In the genomic region with DNA sequence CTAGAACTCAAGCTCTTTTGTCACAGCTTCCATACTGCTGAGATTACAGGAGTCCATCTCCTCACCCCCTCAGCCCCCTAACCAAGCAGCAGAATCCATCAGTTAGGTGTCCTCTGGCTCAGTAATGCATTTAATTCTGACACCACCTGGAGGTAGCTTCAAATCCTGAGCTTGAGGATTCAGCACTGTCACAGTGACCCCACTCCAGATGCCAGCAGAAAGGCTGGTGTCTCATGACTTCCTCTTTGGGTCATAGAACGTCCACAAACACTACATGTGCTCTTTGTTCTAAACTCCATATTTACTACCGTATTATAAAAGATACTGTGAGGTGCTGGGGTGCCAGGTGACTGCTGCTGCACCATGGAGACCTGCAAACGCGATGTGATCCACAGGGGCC, we compare ENCODE assay signal across 22 mouse cellular contexts. TPM values are rescaled to one million over a fixed set of nuclear protein-coding genes. Genes with fewer than 3 reads are reported as not detected.
DNase-seq lines count a peak whose midpoint lies in the region; ATAC-seq and TF ChIP-seq lines count a peak whose summit lies in the region.
"Had no signal": no experiment of that assay in that cellular context is flagged by ENCODE, and none has a peak within 500 bp of the region (broad histone marks: within the 10 kb centered on the region; RNA-seq: fewer than 3 reads in every experiment).

No protein-coding gene starts in this region.

- no peak for TF ChIP-seq POLR2A in small intestine, adult 2 months (IDR thresholded peaks at IDR 0.05; ENCODE audit: low read depth, low read length)

- H3K4me2 ChIP-seq in liver, embryonic 16.5 days (ENCODE audit: low read depth, low read length) = no peak overlapping the region
- H3K4me2 ChIP-seq: embryonic facial prominence, embryonic 12.5 days; hindbrain, embryonic 12.5 days; midbrain, embryonic 11.5 days; neural tube, embryonic 13.5 days; stomach, embryonic 15.5 days had no signal

- no peak overlapping the region for H3K9ac ChIP-seq in liver, embryonic 16.5 days (ENCODE audit: low read depth, low read length)
- H3K9ac ChIP-seq: embryonic facial prominence, embryonic 12.5 days; hindbrain, embryonic 12.5 days; neural tube, embryonic 13.5 days; stomach, embryonic 15.5 days had no signal

- H3K36me3 ChIP-seq in heart, embryonic 10.5 days = no peaks in the 10 kb centered on the region
- H3K36me3 ChIP-seq in liver, embryonic 16.5 days (ENCODE audit: control insufficient read depth, insufficient read depth) = no peaks in the 10 kb centered on the region
- no peaks in the 10 kb centered on the region for H3K36me3 ChIP-seq in small intestine, adult 2 months (ENCODE audit: control insufficient read depth, insufficient read depth, low read length)
- H3K36me3 ChIP-seq: hindbrain, embryonic 12.5 days; neural tube, embryonic 13.5 days; stomach, embryonic 15.5 days had no signal

- ATAC-seq in hematopoietic stem cell, adult 5-6 weeks (replicated peaks in 1 of 2; ENCODE audit: insufficient read depth in 1 of 2, low FRiP score in 2 of 2, low TSS enrichment in 1 of 2, low read depth in 1 of 2, poor library complexity in 2 of 2, severe bottlenecking in 2 of 2) = peak; percentile 32 to 40; a peak in 2 of 4 replicates
- ATAC-seq in liver, embryonic 16.5 days (ENCODE audit: low read depth) = no peak
- no peak for ATAC-seq in erythroblast, adult 5-6 weeks (replicated peaks; ENCODE audit: low FRiP score, poor library complexity, severe bottlenecking)
- ATAC-seq: forebrain, embryonic 14.5 days had no signal

- no peaks in the 10 kb centered on the region for H3K27me3 ChIP-seq in heart, embryonic 10.5 days (ENCODE audit: insufficient read depth, poor library complexity, severe bottlenecking)
- H3K27me3 ChIP-seq in liver, embryonic 16.5 days (ENCODE audit: control insufficient read depth, insufficient read depth, low read depth, low read length) = no peaks in the 10 kb centered on the region
- H3K27me3 ChIP-seq in small intestine, adult 2 months (ENCODE audit: control insufficient read depth, insufficient read depth, low read length) = no peaks in the 10 kb centered on the region
- H3K27me3 ChIP-seq: embryonic facial prominence, embryonic 12.5 days; hindbrain, embryonic 12.5 days; neural tube, embryonic 13.5 days; stomach, embryonic 15.5 days had no signal

- DNase-seq in heart, embryonic 10.5 days (ENCODE audit: low spot score) = no peak
- DNase-seq in heart, postnatal 25 days (ENCODE audit: low spot score) = no peak
- no peak for DNase-seq in right cerebral cortex, postnatal 36 days (ENCODE audit: low spot score in 2 of 2)
- DNase-seq: adrenal gland, postnatal 36 days; cerebellum, adult 2 months; gastrocnemius, postnatal 10 days; kidney, adult 9 months; kidney, postnatal 25 days; layer of hippocampus, adult 9-11 months; lung, adult 18-20 months; lung, postnatal 14 days; thymus, adult 2 months had no signal

- 77% methylated on average over 4 of the region's 4 CpGs for WGBS in heart, embryonic 10.5 days
- 60% methylated on average over 4 of the region's 4 CpGs for WGBS in liver, embryonic 16.5 days (ENCODE audit: insufficient replicate concordance)
- 24% methylated on average over 4 of the region's 4 CpGs for WGBS in small intestine, adult 2 months

- intact Hi-C loops in heart, postnatal 25 days (cut with DNase I) = no loop called here

- no peak overlapping the region for H3K4me3 ChIP-seq in heart, embryonic 10.5 days
- H3K4me3 ChIP-seq in liver, embryonic 16.5 days (ENCODE audit: low read depth, low read length) = no peak overlapping the region
- H3K4me3 ChIP-seq in small intestine, adult 2 months (ENCODE audit: low read depth, low read length) = no peak overlapping the region
- H3K4me3 ChIP-seq: embryonic facial prominence, embryonic 12.5 days; hindbrain, embryonic 12.5 days; neural tube, embryonic 13.5 days; stomach, embryonic 15.5 days had no signal

- 0 out of 2 replicates have a peak overlapping the region, but pooled peaks have one; percentile 38 for H3K27ac ChIP-seq in heart, embryonic 10.5 days
- H3K27ac ChIP-seq in liver, embryonic 16.5 days (ENCODE audit: low read length) = peak overlapping the region; percentile 14; the same call in 1 of the 2 replicates
- peak overlapping the region; percentile 57 for H3K27ac ChIP-seq in small intestine, adult 2 months (ENCODE audit: insufficient read depth, low read depth, low read length)
- H3K27ac ChIP-seq: embryonic facial prominence, embryonic 12.5 days; hindbrain, embryonic 12.5 days; neural tube, embryonic 13.5 days; stomach, embryonic 15.5 days had no signal

- H3K4me1 ChIP-seq in heart, embryonic 10.5 days = peaks cover 28% of the 10 kb centered on the region
- peaks cover 71% of the 10 kb centered on the region for H3K4me1 ChIP-seq in liver, embryonic 16.5 days (ENCODE audit: control insufficient read depth, low read depth, low read length)
- peaks cover 32% of the 10 kb centered on the region for H3K4me1 ChIP-seq in small intestine, adult 2 months (ENCODE audit: control insufficient read depth, insufficient read depth, insufficient read length, low read length)

- no peaks in the 10 kb centered on the region for H3K9me3 ChIP-seq in heart, embryonic 10.5 days
- no peaks in the 10 kb centered on the region for H3K9me3 ChIP-seq in liver, embryonic 16.5 days (replicated peaks; ENCODE audit: control insufficient read depth, low read length)
- H3K9me3 ChIP-seq: embryonic facial prominence, embryonic 12.5 days; hindbrain, embryonic 12.5 days; neural tube, embryonic 13.5 days; stomach, embryonic 15.5 days had no signal

- no peak for TF ChIP-seq CTCF in small intestine, adult 2 months (IDR thresholded peaks at IDR 0.05; ENCODE audit: extremely low read depth, insufficient read length, insufficient replicate concordance, low read depth, low read length)

RNA-seq across cellular contexts. Expression of gene Fbxo42, which starts 9.8 kb away (rescaled TPM):
- polyA plus RNA-seq in heart, embryonic 10.5 days (2016; fragmentation: Nextera tagmentation; extraction: Ambion mirVana) = 16.3 and 21.8 TPM in 2 replicates
- 10 to 100 TPM in 1 of 2 experiments, 1 to 10 TPM in 1; 10.0 to 10.1 TPM for total RNA-seq in heart, postnatal 25 days (2021)
- 10.0 and 11.3 TPM in 2 replicates for total RNA-seq in hematopoietic stem cell, adult 5-6 weeks (2017)
- polyA plus RNA-seq in liver, embryonic 16.5 days (2015; fragmentation: Nextera tagmentation; extraction: Ambion mirVana) = 16.3 and 18.0 TPM in 2 replicates
- 6.6 and 13.1 TPM in 2 replicates for polyA plus RNA-seq in small intestine, adult 2 months (2012; rRNA removed)
- total RNA-seq in erythroblast, adult 5-6 weeks (2015; ENCODE audit: low replicate concordance) = 43.2 and 49.3 TPM in 2 replicates
- 54.4 and 64.7 TPM in 2 replicates for total RNA-seq in erythroblast, adult 5-6 weeks (2017; ENCODE audit: low replicate concordance)

RNA-seq across cellular contexts. Expression of gene Szrd1, which starts 17.9 kb away (rescaled TPM):
- 36.6 and 39.0 TPM in 2 replicates for polyA plus RNA-seq in heart, embryonic 10.5 days (2016; fragmentation: Nextera tagmentation; extraction: Ambion mirVana)
- 10 to 100 TPM; 85.1 to 96.1 TPM for total RNA-seq in heart, postnatal 25 days (2021)
- 51.7 and 59.0 TPM in 2 replicates for total RNA-seq in hematopoietic stem cell, adult 5-6 weeks (2017)
- polyA plus RNA-seq in liver, embryonic 16.5 days (2015; fragmentation: Nextera tagmentation; extraction: Ambion mirVana) = 18.1 and 19.1 TPM in 2 replicates
- 27.0 and 52.5 TPM in 2 replicates for polyA plus RNA-seq in small intestine, adult 2 months (2012; rRNA removed)
- 12.1 and 19.0 TPM in 2 replicates for total RNA-seq in erythroblast, adult 5-6 weeks (2015; ENCODE audit: low replicate concordance)
- 11.8 and 17.4 TPM in 2 replicates for total RNA-seq in erythroblast, adult 5-6 weeks (2017; ENCODE audit: low replicate concordance)

RNA-seq across cellular contexts. Expression of gene Rsg1, which starts 56.3 kb away (rescaled TPM):
- 2.6 and 4.0 TPM in 2 replicates for polyA plus RNA-seq in heart, embryonic 10.5 days (2016; fragmentation: Nextera tagmentation; extraction: Ambion mirVana)
- total RNA-seq in heart, postnatal 25 days (2021) = under 1 TPM; 0.45 to 0.60 TPM
- total RNA-seq in hematopoietic stem cell, adult 5-6 weeks (2017) = 0.81 and 3.5 TPM in 2 replicates
- polyA plus RNA-seq in liver, embryonic 16.5 days (2015; fragmentation: Nextera tagmentation; extraction: Ambion mirVana) = 0.99 and 1.6 TPM in 2 replicates
- 0.51 and 0.81 TPM in 2 replicates for polyA plus RNA-seq in small intestine, adult 2 months (2012; rRNA removed)
- total RNA-seq in erythroblast, adult 5-6 weeks (2015; ENCODE audit: low replicate concordance) = not detected in 2 replicates
- total RNA-seq in erythroblast, adult 5-6 weeks (2017; ENCODE audit: low replicate concordance) = 0.42 TPM in 1 of 2 replicates, not detected in the other

Comparison
In these comparisons a context has a peak if more than half of its experiments do, and no peak if none do; other contexts are left out.
1. ATAC-seq: peak in hematopoietic stem cell, adult 5-6 weeks (2 of 2); none in liver, embryonic 16.5 days (single experiment) and erythroblast, adult 5-6 weeks (single experiment).
2. Peak in every context shown above with its lines, with median percentiles within 50 percentile points of each other: H3K27ac ChIP-seq.